9 mouse cellular contexts compared by ENCODE assay signal in genomic region chr6:87779174-87780165, GRCm38 (mm10). TPM values are rescaled to one million over a fixed set of nuclear protein-coding genes. Genes with fewer than 3 reads are reported as not detected.
DNase-seq lines count a peak whose midpoint lies in the region; ATAC-seq and TF ChIP-seq lines count a peak whose summit lies in the region.
"Had no signal": no experiment of that assay in that cellular context is flagged by ENCODE, and none has a peak within 500 bp of the region (broad histone marks: within the 10 kb centered on the region; RNA-seq: fewer than 3 reads in every experiment).

No protein-coding gene starts in this region.

- DNase-seq in forebrain, embryonic 11.5 days (ENCODE audit: low spot score) = peak; percentile 48
- no peak for DNase-seq in forebrain, embryonic 14.5 days (ENCODE audit: low spot score)
- no peak for DNase-seq in left cerebral cortex, adult 2 months (ENCODE audit: extremely low spot score in 1 of 2, low spot score in 2 of 2)
- no peak for DNase-seq in left cerebral cortex, adult 18-20 months (ENCODE audit: low spot score in 2 of 2)
- no peak for DNase-seq in liver, embryonic 14.5 days (ENCODE audit: low read depth in 3 of 3, low spot score in 3 of 3)
- no peak for DNase-seq in thymus, postnatal 25 days
- no peak for DNase-seq in right cerebral cortex, postnatal 14 days

- no peak overlapping the region for H3K4me3 ChIP-seq in forebrain, embryonic 11.5 days (ENCODE audit: low read depth, low read length)
- H3K4me3 ChIP-seq in forebrain, embryonic 14.5 days (ENCODE audit: low read depth, low read length) = no peak overlapping the region
- no peak overlapping the region for H3K4me3 ChIP-seq in left cerebral cortex, adult 2 months
- no peak overlapping the region for H3K4me3 ChIP-seq in C2C12 (ENCODE audit: insufficient read depth, poor library complexity, severe bottlenecking)
- no peak overlapping the region for H3K4me3 ChIP-seq in liver, embryonic 14.5 days (ENCODE audit: insufficient read depth in 1 of 2, low read depth in 2 of 2, low read length in 2 of 2)
- H3K4me3 ChIP-seq: forebrain, embryonic 10.5 days had no signal

- no peaks in the 10 kb centered on the region for H3K79me3 ChIP-seq in C2C12 (ENCODE audit: low read depth)

- H3K4me1 ChIP-seq in forebrain, embryonic 11.5 days (replicated peaks; ENCODE audit: control insufficient read depth, insufficient read depth, low read length) = no peaks in the 10 kb centered on the region
- no peaks in the 10 kb centered on the region for H3K4me1 ChIP-seq in forebrain, embryonic 14.5 days (ENCODE audit: control insufficient read depth, insufficient read depth, low read length)
- peaks cover 23 to 37% of the 10 kb centered on the region in 2 experiments for H3K4me1 ChIP-seq in liver, embryonic 14.5 days (replicated peaks; ENCODE audit: control insufficient read depth in 2 of 2, insufficient read depth in 2 of 2, low read length in 1 of 2)
- H3K4me1 ChIP-seq: forebrain, embryonic 10.5 days had no signal

- H3ac ChIP-seq in C2C12 (ENCODE audit: control insufficient read depth, insufficient read length, low read depth) = no peak overlapping the region

- no peak overlapping the region for H3K9ac ChIP-seq in forebrain, embryonic 11.5 days (ENCODE audit: low read length)
- H3K9ac ChIP-seq in forebrain, embryonic 14.5 days (ENCODE audit: low read length) = no peak overlapping the region
- no peak overlapping the region for H3K9ac ChIP-seq in liver, embryonic 14.5 days (replicated peaks)

- no peaks in the 10 kb centered on the region for H3K27me3 ChIP-seq in forebrain, embryonic 11.5 days (ENCODE audit: control insufficient read depth, insufficient read depth, low read length)
- no peaks in the 10 kb centered on the region for H3K27me3 ChIP-seq in forebrain, embryonic 14.5 days (replicated peaks; ENCODE audit: control insufficient read depth, insufficient read depth, low read length)
- H3K27me3 ChIP-seq in C2C12 (ENCODE audit: control insufficient read depth, insufficient read depth, insufficient read length) = no peaks in the 10 kb centered on the region
- no peaks in the 10 kb centered on the region for H3K27me3 ChIP-seq in liver, embryonic 14.5 days (ENCODE audit: control insufficient read depth, insufficient read depth, low read length)

- H3K36me3 ChIP-seq in forebrain, embryonic 11.5 days (ENCODE audit: control insufficient read depth, insufficient read depth, low read length) = no peaks in the 10 kb centered on the region
- no peaks in the 10 kb centered on the region for H3K36me3 ChIP-seq in forebrain, embryonic 14.5 days (ENCODE audit: control insufficient read depth, insufficient read depth, low read length)
- H3K36me3 ChIP-seq in C2C12 (ENCODE audit: control insufficient read depth, insufficient read depth) = no peaks in the 10 kb centered on the region
- no peaks in the 10 kb centered on the region for H3K36me3 ChIP-seq in liver, embryonic 14.5 days (replicated peaks; ENCODE audit: control insufficient read depth, insufficient read depth, low read depth)
- H3K36me3 ChIP-seq: forebrain, embryonic 10.5 days had no signal

- no peak for ATAC-seq in forebrain, embryonic 11.5 days (replicated peaks; ENCODE audit: low FRiP score)
- no peak for ATAC-seq in forebrain, embryonic 14.5 days
- ATAC-seq in liver, embryonic 14.5 days (ENCODE audit: insufficient read depth) = no peak

- TF ChIP-seq CTCF in left cerebral cortex, adult 2 months (IDR thresholded peaks at IDR 0.05) = peak; percentile 23
- peak; percentile 32 for TF ChIP-seq CTCF in C2C12 (IDR thresholded peaks at IDR 0.05; ENCODE audit: control insufficient read depth, insufficient read depth, insufficient read length)
- TF ChIP-seq CTCF in liver, embryonic 14.5 days (IDR thresholded peaks at IDR 0.05; ENCODE audit: low read depth) = peak; percentile 57

- no peak for TF ChIP-seq EP300 in liver, embryonic 14.5 days (IDR thresholded peaks at IDR 0.05; ENCODE audit: low read depth)

- intact Hi-C loops in left cerebral cortex, adult 2 months (cut with DNase I) = no loop called here

- 84% methylated on average over 11 of the region's 11 CpGs for WGBS in forebrain, embryonic 11.5 days
- 82% methylated on average over 11 of the region's 11 CpGs for WGBS in forebrain, embryonic 14.5 days
- 85% methylated on average over 11 of the region's 11 CpGs for WGBS in liver, embryonic 14.5 days (ENCODE audit: insufficient replicate concordance)

- no peaks in the 10 kb centered on the region for H3K79me2 ChIP-seq in C2C12 (ENCODE audit: control insufficient read depth, insufficient read depth)

- H3K9me3 ChIP-seq in forebrain, embryonic 11.5 days (ENCODE audit: control insufficient read depth, low read length) = no peaks in the 10 kb centered on the region
- no peaks in the 10 kb centered on the region for H3K9me3 ChIP-seq in forebrain, embryonic 14.5 days (replicated peaks; ENCODE audit: control insufficient read depth, low read length)
- no peaks in the 10 kb centered on the region for H3K9me3 ChIP-seq in liver, embryonic 14.5 days (ENCODE audit: control insufficient read depth, low read length)

- no peak overlapping the region for H3K4me2 ChIP-seq in forebrain, embryonic 11.5 days (ENCODE audit: low read depth, low read length, severe bottlenecking)
- H3K4me2 ChIP-seq in forebrain, embryonic 14.5 days (ENCODE audit: low read length) = no peak overlapping the region
- H3K4me2 ChIP-seq in liver, embryonic 14.5 days (ENCODE audit: low read depth) = no peak overlapping the region

- H3K27ac ChIP-seq in forebrain, embryonic 11.5 days (ENCODE audit: low read depth, low read length) = no peak overlapping the region
- no peak overlapping the region for H3K27ac ChIP-seq in forebrain, embryonic 14.5 days (ENCODE audit: low read depth, low read length)
- no peak overlapping the region for H3K27ac ChIP-seq in left cerebral cortex, adult 2 months
- no peak overlapping the region; the same call in 1 of the 2 replicates for H3K27ac ChIP-seq in liver, embryonic 14.5 days
- H3K27ac ChIP-seq: forebrain, embryonic 10.5 days had no signal

TF ChIP-seq in C2C12, 6 proteins besides CTCF, POLR2A, EP300 and RAD21:
- TF ChIP-seq MYOD1 (IDR thresholded peaks at IDR 0.05; ENCODE audit: control insufficient read depth, insufficient read length, low read depth) (no peak), MAX (IDR thresholded peaks at IDR 0.05) (no peak), CEBPB (IDR thresholded peaks at IDR 0.05; ENCODE audit: low read depth) (no peak), MYOG (IDR thresholded peaks at IDR 0.05; ENCODE audit: control insufficient read depth, extremely low read depth, insufficient read length) (no peak)
TF ChIP-seq in C2C12: peak in this region for 0.

RNA-seq across cellular contexts. Expression of gene Gp9, which starts 1.6 kb away (rescaled TPM):
- polyA plus RNA-seq in forebrain, embryonic 11.5 days (2014; fragmentation: Nextera tagmentation; extraction: Ambion mirVana) = 2.5 and 2.8 TPM in 2 replicates
- 0.47 and 0.94 TPM in 2 replicates for polyA plus RNA-seq in forebrain, embryonic 14.5 days (2014; fragmentation: Nextera tagmentation; extraction: Ambion mirVana)
- total RNA-seq in left cerebral cortex, adult 2 months (2021) = 1 to 10 TPM in 1 of 2 experiments, under 1 TPM in 1; 0.54 to 1.4 TPM
- total RNA-seq in left cerebral cortex, adult 18-20 months (2021) = under 1 TPM; 0.80 to 0.86 TPM
- not detected for polyA plus RNA-seq in C2C12 (2012; fragmentation: generic; extraction: Trizol)
- polyA plus RNA-seq in liver, embryonic 14.5 days (2012; rRNA removed) = 35.1 and 62.4 TPM in 2 replicates
- 29.1 and 35.2 TPM in 2 replicates for polyA plus RNA-seq in liver, embryonic 14.5 days (2014; fragmentation: Nextera tagmentation; extraction: Ambion mirVana)

RNA-seq across cellular contexts. Expression of gene Rab43, which starts 32.5 kb away (rescaled TPM):
- polyA plus RNA-seq in forebrain, embryonic 11.5 days (2014; fragmentation: Nextera tagmentation; extraction: Ambion mirVana) = 9.4 and 9.7 TPM in 2 replicates
- polyA plus RNA-seq in forebrain, embryonic 14.5 days (2014; fragmentation: Nextera tagmentation; extraction: Ambion mirVana) = 3.8 and 4.9 TPM in 2 replicates
- 10 to 100 TPM; 14.4 to 14.7 TPM for total RNA-seq in left cerebral cortex, adult 2 months (2021)
- 10 to 100 TPM; 12.9 to 23.7 TPM for total RNA-seq in left cerebral cortex, adult 18-20 months (2021)
- polyA plus RNA-seq in C2C12 (2012; fragmentation: generic; extraction: Trizol) = 8.3 TPM
- polyA plus RNA-seq in liver, embryonic 14.5 days (2012; rRNA removed) = 21.9 and 27.8 TPM in 2 replicates
- polyA plus RNA-seq in liver, embryonic 14.5 days (2014; fragmentation: Nextera tagmentation; extraction: Ambion mirVana) = 25.9 and 34.1 TPM in 2 replicates

RNA-seq across cellular contexts. Expression of gene Efcc1, which starts 48.8 kb away (rescaled TPM):
- 1.5 TPM in 2 replicates for polyA plus RNA-seq in forebrain, embryonic 11.5 days (2014; fragmentation: Nextera tagmentation; extraction: Ambion mirVana)
- 0.89 and 2.0 TPM in 2 replicates for polyA plus RNA-seq in forebrain, embryonic 14.5 days (2014; fragmentation: Nextera tagmentation; extraction: Ambion mirVana)
- 1 to 10 TPM; 4.5 to 4.8 TPM for total RNA-seq in left cerebral cortex, adult 2 months (2021)
- 1 to 10 TPM; 4.9 to 5.6 TPM for total RNA-seq in left cerebral cortex, adult 18-20 months (2021)
- 0.05 TPM for polyA plus RNA-seq in C2C12 (2012; fragmentation: generic; extraction: Trizol)
- polyA plus RNA-seq in liver, embryonic 14.5 days (2012; rRNA removed) = 0.09 and 0.16 TPM in 2 replicates
- polyA plus RNA-seq in liver, embryonic 14.5 days (2014; fragmentation: Nextera tagmentation; extraction: Ambion mirVana) = 0.17 and 0.27 TPM in 2 replicates

RNA-seq across cellular contexts. Expression of gene Gm45140, which starts 56.1 kb away (rescaled TPM):
- 2.7 and 5.0 TPM in 2 replicates for polyA plus RNA-seq in forebrain, embryonic 11.5 days (2014; fragmentation: Nextera tagmentation; extraction: Ambion mirVana)
- 1.2 and 2.4 TPM in 2 replicates for polyA plus RNA-seq in forebrain, embryonic 14.5 days (2014; fragmentation: Nextera tagmentation; extraction: Ambion mirVana)
- 1 to 10 TPM; 2.7 to 3.5 TPM for total RNA-seq in left cerebral cortex, adult 2 months (2021)
- 1 to 10 TPM in 1 of 2 experiments, under 1 TPM in 1; 0.53 to 2.2 TPM for total RNA-seq in left cerebral cortex, adult 18-20 months (2021)
- polyA plus RNA-seq in C2C12 (2012; fragmentation: generic; extraction: Trizol) = 2.3 TPM
- 0.28 and 3.2 TPM in 2 replicates for polyA plus RNA-seq in liver, embryonic 14.5 days (2012; rRNA removed)
- polyA plus RNA-seq in liver, embryonic 14.5 days (2014; fragmentation: Nextera tagmentation; extraction: Ambion mirVana) = 3.6 and 3.7 TPM in 2 replicates

RNA-seq across cellular contexts. Expression of gene Isy1, which starts 59.1 kb away (rescaled TPM):
- polyA plus RNA-seq in forebrain, embryonic 11.5 days (2014; fragmentation: Nextera tagmentation; extraction: Ambion mirVana) = 64.0 and 73.8 TPM in 2 replicates
- 34.1 and 37.8 TPM in 2 replicates for polyA plus RNA-seq in forebrain, embryonic 14.5 days (2014; fragmentation: Nextera tagmentation; extraction: Ambion mirVana)
- 10 to 100 TPM; 35.8 to 40.6 TPM for total RNA-seq in left cerebral cortex, adult 2 months (2021)
- total RNA-seq in left cerebral cortex, adult 18-20 months (2021) = 10 to 100 TPM; 28.0 to 34.2 TPM
- 44.4 TPM for polyA plus RNA-seq in C2C12 (2012; fragmentation: generic; extraction: Trizol)
- polyA plus RNA-seq in liver, embryonic 14.5 days (2012; rRNA removed) = 4.9 and 16.9 TPM in 2 replicates
- polyA plus RNA-seq in liver, embryonic 14.5 days (2014; fragmentation: Nextera tagmentation; extraction: Ambion mirVana) = 33.7 and 34.0 TPM in 2 replicates
